Mouse (Mus musculus) testis, adult 2 months (tissue): ENCODE results near the gene Gm36176. TPM values are rescaled to one million over a fixed set of nuclear protein-coding genes. Genes with fewer than 3 reads are reported as not detected.

Source experiments
- H3K27ac ChIP-seq: fragments of 200-500 bp; 2 replicates; pipeline ENCODE4 v1.5.1; 2012; ENCODE audit warnings: low read depth, low read length; ENCODE audit not compliant: control insufficient read depth, insufficient read depth
- H3K27me3 ChIP-seq: fragments of 200-500 bp; 2 replicates; pipeline ENCODE4 v1.6.1; 2012; ENCODE audit warnings: mild to moderate bottlenecking, low read length, moderate library complexity; ENCODE audit not compliant: control insufficient read depth, insufficient read depth
- H3K36me3 ChIP-seq: fragments of 200-500 bp; 2 replicates; pipeline ENCODE4 v1.6.1; 2012; ENCODE audit warnings: mild to moderate bottlenecking, low read length; ENCODE audit not compliant: control insufficient read depth, insufficient read depth
- H3K4me1 ChIP-seq: fragments of 200-500 bp; 2 replicates; pipeline ENCODE4 v1.6.1; 2012; ENCODE audit warnings: low read length; ENCODE audit not compliant: control insufficient read depth, insufficient read depth
- H3K4me3 ChIP-seq: fragments of 200-500 bp; 2 replicates; pipeline ENCODE4 v1.5.1; 2012; ENCODE audit warnings: low read depth, mild to moderate bottlenecking, low read length, moderate library complexity, mixed read lengths; ENCODE audit not compliant: control insufficient read depth
- CTCF ChIP-seq: fragments of 200-500 bp; IDR thresholded peaks from 2 replicates; pipeline ENCODE4 v1.5.1; 2012; ENCODE audit warnings: low read depth, mild to moderate bottlenecking, inconsistent platforms, low read length, moderate library complexity; ENCODE audit not compliant: control insufficient read depth, insufficient read depth, insufficient replicate concordance
- POLR2A ChIP-seq: fragments of 200-500 bp; IDR thresholded peaks from 2 replicates; pipeline ENCODE4 v1.6.1; 2012; ENCODE audit warnings: low read depth, mild to moderate bottlenecking, inconsistent platforms, low read length, moderate library complexity; ENCODE audit not compliant: control insufficient read depth
- polyA plus RNA-seq: library from polyadenylated mRNA; depleted of rRNA; stranded (reverse); fragments of >200 nt; gene quantifications from 2 replicates; pipeline ENCODE4 v1.2.3, GENCODE M21; 2012

Gm36176 gene
- polyA plus RNA-seq, 1 experiment: not detected

DNA sequence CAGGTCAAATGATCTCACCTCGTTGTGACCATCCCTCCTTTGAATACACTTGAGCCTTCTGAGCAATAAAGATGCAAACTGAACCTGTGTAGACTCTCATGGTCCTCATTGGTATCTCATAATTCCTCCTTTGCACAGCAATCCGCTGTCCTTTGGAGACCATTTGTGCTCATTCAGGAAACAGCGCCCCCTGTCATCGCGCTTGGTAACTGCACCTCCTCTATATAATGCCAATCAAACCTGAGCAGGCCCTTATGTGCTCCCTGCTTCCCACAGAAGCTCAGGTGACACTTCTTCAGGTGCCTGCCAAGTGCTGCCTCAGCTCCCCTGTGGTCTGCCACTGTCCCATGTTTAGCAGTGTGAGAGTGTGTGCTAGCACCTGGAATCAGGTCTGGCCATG is 31.1 kb upstream of the Gm36176 start:
- peak; percentile 78; the same call in 1 of the 2 replicates for TF ChIP-seq CTCF
- no peak for TF ChIP-seq POLR2A

DNA sequence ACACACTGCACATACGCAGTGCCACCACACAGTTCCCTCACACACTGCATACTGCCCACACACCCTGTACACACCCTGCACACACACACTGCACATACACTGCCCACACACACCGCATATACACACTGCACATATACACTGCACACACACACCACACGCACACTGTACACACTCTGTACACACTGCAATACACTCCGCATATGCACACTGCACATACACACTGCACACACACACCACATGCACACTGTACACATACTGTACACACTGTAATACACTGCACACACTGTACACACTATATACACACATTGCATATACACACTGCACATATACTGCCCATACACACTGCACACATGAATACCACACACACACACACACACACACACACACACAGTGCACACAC is 28.1 kb upstream of the Gm36176 start:
- H3K4me1 ChIP-seq: no peaks in the 10 kb centered on the region
- no peak for TF ChIP-seq POLR2A
- no peak for TF ChIP-seq CTCF
- H3K27me3 ChIP-seq: no peaks in the 10 kb centered on the region
- H3K27ac ChIP-seq: no peak overlapping the region
- H3K4me3 ChIP-seq: no peak overlapping the region
- H3K36me3 ChIP-seq: no peaks in the 10 kb centered on the region

More for the DNA sequence above, 31.1 kb upstream of the Gm36176 start:
- Histone ChIP-seq H3K4me3 (no peak overlapping the region), H3K4me1 (no peaks in the 10 kb centered on the region), H3K36me3 (no peaks in the 10 kb centered on the region), H3K27me3 (no peaks in the 10 kb centered on the region), H3K27ac (no peak overlapping the region)

DNA sequence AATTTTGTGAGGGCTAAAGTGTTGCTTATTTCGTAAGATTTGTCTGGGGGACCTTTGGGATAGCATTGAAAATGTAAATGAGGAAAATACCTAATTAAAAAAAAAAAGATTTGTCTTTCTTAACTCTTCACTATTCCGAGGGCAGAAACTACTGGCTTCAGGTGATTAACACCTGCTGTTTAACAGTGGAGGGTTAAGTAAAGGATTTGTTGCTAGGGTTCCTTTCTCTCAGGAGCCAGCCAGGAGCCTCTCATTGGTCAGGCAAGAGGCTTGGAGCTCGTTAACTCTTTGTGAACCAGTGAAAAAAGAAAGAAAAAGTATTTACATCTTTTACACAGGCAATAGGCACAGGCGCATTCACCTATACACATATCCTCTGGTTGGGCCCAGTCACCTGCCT is 27.4 kb upstream of the Gm36176 start:
- Histone ChIP-seq H3K4me1 (no peaks in the 10 kb centered on the region), H3K36me3 (no peaks in the 10 kb centered on the region), H3K27me3 (no peaks in the 10 kb centered on the region), H3K27ac (no peak overlapping the region), H3K4me3 (no peak overlapping the region)
- TF ChIP-seq POLR2A (no peak), CTCF (no peak)

DNA sequence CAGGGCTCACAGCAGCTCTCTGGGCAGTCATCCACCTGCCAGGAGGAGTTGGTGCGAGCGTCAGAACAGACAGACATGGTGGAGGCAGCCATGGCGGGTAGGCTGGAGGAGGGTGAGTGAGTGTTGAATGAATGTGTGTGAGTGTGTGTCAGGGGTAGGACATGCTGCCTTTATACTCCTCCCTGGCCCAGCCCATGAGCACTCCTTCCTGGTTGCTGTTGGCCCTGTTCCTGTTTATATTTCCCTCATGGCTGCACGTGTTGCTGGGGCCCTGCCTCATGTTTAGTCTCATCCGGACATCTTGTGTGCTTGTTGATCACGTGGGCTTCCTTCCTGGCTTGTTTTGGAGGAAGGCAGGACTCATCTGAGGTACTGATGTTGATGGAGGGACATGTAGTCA is 19.7 kb upstream of the Gm36176 start, which contains the start of gene Krtap10-4:
TSS of gene Krtap10-4 (minus strand) at position 145 of the 400 bp plus-strand sequence.
- H3K27ac ChIP-seq: no peak within 1 kb of the TSS
- no peak for TF ChIP-seq POLR2A
- TF ChIP-seq CTCF: no peak
- no peaks in the 10 kb centered on the region for H3K27me3 ChIP-seq
- no peaks in the 10 kb centered on the region for H3K36me3 ChIP-seq
- no peaks in the 10 kb centered on the region for H3K4me1 ChIP-seq
- H3K4me3 ChIP-seq: no peak within 1 kb of the TSS

- Histone ChIP-seq H3K4me1 (no peaks in the 10 kb centered on the region), H3K36me3 (no peaks in the 10 kb centered on the region), H3K27me3 (no peaks in the 10 kb centered on the region), H3K27ac (no peak within 1 kb of the TSS), H3K4me3 (no peak within 1 kb of the TSS)
- TF ChIP-seq CTCF: no peak
Observed at GRCm38 (mm10) chr10:77835647-77836046, 11.0 kb upstream of the Gm36176 start, which contains the start of gene Krtap10-10. Gene Krtap10-10, plus strand, starts transcription at chr10:77835947.

GRCm38 (mm10) chr10:77839006-77839405 is 7.6 kb upstream of the Gm36176 start:
- H3K27me3 ChIP-seq: no peaks in the 10 kb centered on the region
- H3K27ac ChIP-seq: no peak overlapping the region
- H3K4me3 ChIP-seq: no peak overlapping the region
- TF ChIP-seq CTCF (no peak), POLR2A (no peak; the same call in 1 of the 2 replicates)
- H3K4me1 ChIP-seq: no peaks in the 10 kb centered on the region
- H3K36me3 ChIP-seq: no peaks in the 10 kb centered on the region

DNA sequence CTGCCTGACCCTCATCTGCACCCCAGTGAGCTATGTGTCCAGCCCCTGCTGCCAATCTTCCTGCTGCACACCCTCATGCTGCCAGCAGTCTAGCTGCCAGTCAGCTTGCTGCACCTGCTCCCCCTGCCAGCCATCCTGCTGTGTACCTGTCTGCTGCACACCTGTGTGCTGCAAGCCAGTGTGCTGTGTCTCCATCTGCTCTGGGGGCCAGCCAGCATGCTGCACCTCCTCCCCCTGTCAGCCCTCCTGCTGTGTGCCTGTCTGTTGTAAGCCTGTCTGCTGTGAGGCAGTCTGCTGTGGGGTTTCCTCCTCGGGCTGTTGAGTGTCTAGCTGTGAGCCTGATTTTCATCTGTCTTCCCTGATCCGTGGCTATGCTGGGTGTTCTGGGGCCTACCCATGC is 358 bp downstream of the Gm36176 start:
- Histone ChIP-seq H3K4me3 (no peak overlapping the region), H3K36me3 (no peaks in the 10 kb centered on the region), H3K27me3 (no peaks in the 10 kb centered on the region), H3K4me1 (no peaks in the 10 kb centered on the region), H3K27ac (no peak overlapping the region)
- TF ChIP-seq CTCF (no peak), POLR2A (no peak)

- H3K4me1 ChIP-seq: no peaks in the 10 kb centered on the region
- H3K4me3 ChIP-seq: no peak overlapping the region
- no peak for TF ChIP-seq POLR2A
- TF ChIP-seq CTCF: no peak
- no peak overlapping the region for H3K27ac ChIP-seq
- no peaks in the 10 kb centered on the region for H3K36me3 ChIP-seq
- H3K27me3 ChIP-seq: no peaks in the 10 kb centered on the region
Observed at GRCm38 (mm10) chr10:77847538-77847937, 935 bp downstream of the Gm36176 start.
